Mouse (Mus musculus) monocyte, adult 5-6 weeks (primary cell): Measurements from ENCODE around the gene Slc6a4. TPM values are rescaled to one million over a fixed set of nuclear protein-coding genes. Genes with fewer than 3 reads are reported as not detected.

Experiments used
- ATAC-seq: fragments of 153-309, 156-312 bp; replicated peaks from 2 replicates; pipeline ENCODE4 v1.8.0; 2017; ENCODE audit warnings: mild to moderate bottlenecking; ENCODE audit not compliant: low TSS enrichment, insufficient number of reproducible peaks, severe bottlenecking, poor library complexity, low FRiP score
- total RNA-seq: library from RNA; stranded (forward); fragments of 200-1000, 200-491, 200-594 nt; gene quantifications from 3 replicates; pipeline ENCODE4 v1.2.3, GENCODE M21; 2017

Gene Slc6a4
- total RNA-seq = 5.0 to 11.6 TPM (median 11.4 TPM) in 3 replicates

DNA sequence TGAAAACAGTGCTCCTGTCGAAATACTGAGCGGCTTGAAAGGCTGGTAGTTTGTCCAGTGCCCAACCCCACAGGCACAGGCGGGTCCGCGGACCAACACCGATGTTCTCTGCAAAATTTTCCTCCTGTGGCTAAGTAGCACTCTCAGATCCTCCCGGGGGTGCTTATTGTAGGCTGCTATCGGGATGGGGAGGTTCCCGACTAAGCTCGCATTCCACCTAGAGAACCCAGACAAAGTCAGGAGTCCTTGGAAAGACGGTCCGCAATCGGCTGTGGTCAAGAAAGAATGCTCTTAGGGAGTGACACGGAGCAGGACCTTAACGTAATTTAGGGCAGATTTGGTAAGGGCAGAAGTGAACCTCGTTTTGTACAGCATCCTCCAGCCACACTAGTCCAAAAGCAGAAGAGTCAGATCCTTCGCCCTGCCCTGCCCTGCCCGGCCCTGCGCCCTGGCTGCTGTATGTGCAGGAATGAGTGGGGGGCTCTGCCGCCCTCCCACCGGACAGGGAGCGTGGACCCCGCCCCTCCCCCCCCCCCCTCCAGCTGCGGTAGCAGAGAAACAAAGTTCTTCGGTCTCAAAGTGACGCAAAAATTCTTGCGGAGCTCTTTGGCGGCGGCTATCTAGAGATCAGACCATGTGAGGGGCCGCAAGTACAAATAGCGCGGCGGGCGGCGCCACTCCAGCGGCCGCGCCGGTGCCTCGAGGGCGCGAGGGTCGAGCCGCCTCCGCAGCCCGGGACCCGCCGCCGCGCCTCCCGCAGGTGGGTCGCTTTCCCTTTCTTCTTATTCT, at the start of gene Slc6a4:
Slc6a4 (plus strand) TSS at position 688 of the 789 bp plus-strand sequence.
- peak; percentile 47; the same call in 1 of the 2 replicates for ATAC-seq

DNA sequence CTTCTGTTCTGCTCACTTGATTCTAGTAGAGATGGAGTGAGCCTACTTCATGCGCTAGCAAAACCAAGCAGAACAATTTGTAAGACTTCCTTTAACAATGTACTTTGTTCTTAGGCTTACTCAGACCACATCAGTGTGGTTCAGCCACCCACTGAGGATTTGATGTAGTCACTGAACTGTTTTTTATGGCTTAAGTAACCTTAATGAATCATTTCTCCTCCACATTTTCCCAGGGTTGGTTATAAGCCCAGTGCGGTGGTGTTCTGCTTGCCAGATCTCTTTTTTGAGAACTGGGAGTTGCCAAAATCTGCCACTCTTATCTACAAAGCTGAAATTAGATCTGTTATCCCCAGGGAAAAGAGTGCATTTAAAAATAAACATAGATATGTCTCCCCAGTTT, 44.9 kb upstream of the Slc6a4 start:
- ATAC-seq = no peak

DNA sequence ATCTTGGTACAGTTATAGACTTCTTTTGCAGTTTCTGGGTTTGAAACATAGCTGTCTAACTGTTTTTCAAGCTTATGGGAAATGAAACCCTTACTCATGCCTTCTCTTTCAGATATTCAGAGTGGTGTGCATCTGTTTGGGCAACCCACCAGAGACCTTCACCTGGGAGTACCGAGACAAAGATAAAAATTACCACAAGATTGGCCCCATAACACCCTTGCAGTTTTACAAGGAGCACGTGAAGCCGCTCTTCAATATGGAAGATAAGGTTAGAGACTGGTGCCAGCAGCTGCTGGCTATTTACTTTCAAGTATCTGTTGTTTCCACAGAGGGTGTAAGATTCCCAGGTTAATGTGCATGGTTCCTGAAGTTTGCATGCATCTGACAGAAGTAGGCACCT, 32.7 kb upstream of the Slc6a4 start:
- ATAC-seq = no peak

DNA sequence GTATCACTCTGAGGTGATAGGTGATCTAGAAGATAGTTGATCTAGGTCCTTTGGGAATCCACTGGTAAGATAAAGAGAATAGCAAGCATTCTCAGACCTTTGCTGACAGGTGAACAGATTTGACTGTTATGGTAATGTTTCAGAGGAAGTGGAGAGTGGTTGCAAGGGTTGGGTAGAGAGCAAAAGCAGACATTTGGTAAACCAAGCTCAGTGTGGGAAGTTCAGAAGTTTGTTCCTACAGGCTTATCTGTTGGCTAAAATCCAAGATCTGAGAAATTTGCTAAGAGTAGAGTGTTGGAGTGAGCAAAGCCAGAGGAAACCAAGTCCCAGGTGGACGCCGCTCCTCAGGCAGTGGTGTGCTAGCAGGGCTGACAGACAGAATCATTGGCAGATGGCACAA, 28.1 kb upstream of the Slc6a4 start:
- ATAC-seq = no peak

DNA sequence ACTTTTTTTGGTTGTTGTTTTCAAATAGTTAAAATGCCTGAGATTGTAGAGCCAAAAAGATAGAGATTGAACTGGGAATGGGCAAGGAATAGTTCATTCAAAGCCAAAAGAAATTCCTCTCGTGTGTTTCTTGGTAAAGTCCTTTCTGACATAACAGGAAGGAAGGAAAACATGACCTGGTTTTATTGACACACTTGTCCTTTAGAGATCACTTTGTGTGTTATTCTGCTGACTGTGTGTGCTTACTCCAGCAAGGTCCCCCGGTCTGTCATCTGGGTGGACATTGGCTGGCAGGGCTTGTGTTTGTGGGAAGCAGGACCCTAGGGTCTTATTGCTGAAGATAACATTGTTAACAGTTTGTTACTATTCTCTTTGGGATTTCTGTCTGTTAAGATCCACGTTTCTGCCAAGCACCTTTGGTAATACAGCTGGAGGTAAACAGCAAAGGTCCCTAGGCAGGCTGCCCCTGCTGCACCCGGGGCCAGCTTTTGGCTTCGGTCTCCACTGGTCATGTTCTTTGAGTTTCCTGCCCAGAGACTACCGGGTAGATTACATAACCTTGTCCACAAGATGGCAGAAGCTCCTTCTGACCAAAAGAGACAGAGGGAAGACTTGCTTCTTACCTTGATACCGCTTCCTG, 23.6 kb upstream of the Slc6a4 start:
- ATAC-seq = no peak

DNA sequence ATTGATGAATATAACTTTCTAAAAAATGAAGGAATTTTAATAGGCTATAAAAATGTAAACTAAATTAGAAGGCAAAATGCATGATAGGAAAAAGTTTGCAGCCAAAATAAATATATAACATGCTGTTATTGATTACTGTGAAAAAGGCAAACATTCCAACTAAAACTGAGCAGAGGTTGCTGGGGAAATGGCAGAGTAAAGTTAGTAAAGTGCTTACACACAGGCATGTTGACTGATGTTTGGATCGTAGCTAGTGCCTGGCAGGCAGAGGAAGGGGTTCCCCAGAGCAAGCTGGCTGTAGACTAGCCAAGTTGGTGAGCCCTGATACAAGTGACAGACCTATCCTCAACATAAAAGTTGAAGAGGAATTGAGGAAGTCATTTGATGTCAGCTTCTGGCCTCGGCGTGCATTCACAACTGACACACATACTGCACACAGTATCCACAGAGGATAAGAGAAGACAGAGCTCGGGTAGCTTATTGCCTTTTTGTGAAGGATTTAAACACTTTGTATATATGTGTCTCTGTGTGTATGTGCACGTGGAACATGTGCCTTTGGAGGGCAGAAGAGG, 16.7 kb upstream of the Slc6a4 start:
- ATAC-seq = no peak

DNA sequence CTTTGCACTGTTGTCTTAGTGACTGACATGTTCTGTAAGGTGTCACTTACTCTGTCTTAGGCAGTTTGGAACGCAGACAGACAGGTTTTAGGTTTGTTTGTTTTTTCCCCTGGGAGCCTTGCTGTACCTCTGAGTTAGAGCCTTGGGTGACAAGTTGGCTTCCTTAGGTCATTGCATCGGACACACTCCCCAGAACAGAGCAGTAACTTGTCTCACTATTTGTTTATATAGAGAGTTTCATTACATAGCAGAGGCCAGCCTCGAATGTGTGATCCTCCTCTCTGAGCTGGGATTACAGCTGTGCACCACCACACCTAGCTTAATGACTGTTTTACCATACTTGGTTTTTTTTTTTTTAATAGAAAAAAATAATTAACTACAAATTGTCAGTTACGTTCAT, 16.0 kb upstream of the Slc6a4 start:
- no peak for ATAC-seq

DNA sequence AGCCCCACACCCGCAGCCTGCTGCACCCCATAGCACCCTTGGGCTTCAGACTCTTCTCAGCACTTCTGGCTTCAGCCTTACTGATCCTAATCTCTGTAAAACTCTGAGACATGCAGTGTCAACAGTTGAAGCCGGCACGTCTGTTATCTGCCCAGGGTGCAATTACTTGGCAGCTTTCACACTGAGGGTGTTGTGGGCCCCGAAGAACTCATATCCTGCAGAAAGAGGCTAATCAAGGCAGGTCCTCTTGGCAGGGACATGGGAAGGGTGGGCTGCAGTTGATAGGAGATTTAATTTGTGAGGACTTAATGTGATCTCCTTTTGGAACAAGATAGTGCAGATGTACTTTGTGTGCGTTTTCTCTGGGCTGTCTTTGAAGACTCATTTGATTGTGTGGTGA, 14.8 kb upstream of the Slc6a4 start:
- no peak for ATAC-seq

DNA sequence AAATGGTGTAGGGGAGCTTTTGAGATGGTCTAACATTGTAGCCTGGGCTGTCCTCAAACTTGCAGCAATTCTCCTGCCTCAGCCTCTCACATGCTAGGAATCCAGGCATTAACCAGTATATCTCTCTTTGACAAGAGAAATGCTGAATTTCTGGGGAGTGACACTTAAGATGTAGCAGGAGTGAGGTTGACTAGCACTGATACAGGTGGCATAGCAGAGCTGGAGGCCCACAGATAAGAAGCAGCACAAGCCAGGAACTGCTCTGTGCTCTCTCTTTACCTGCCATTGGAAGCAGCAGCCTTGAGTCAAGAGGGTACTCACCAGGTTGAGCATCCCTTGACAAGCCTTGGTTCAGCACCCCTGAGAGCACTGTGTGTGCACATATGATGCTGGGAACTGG, 14.2 kb upstream of the Slc6a4 start:
- no peak for ATAC-seq

DNA sequence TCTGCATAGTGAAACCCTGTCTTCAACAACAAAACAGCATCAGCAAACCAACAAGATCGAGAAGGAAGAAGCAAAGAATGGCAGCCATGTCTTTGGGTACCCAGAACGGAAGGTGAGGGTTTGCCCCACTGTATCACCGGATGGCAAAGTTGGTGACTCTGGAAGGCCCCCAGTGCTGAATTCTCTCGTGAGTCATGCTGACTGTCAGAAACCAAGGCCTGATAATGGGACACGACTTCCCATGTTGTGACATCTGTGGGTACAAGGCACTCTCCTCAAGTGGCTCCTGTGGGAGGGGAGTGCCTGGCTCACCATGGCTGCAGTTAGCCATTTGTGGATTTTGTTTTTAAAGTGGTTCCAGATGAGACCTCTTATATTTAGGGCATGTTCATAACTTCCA, 7.6 kb upstream of the Slc6a4 start:
- ATAC-seq = peak; percentile 36; the same call in 1 of the 2 replicates

DNA sequence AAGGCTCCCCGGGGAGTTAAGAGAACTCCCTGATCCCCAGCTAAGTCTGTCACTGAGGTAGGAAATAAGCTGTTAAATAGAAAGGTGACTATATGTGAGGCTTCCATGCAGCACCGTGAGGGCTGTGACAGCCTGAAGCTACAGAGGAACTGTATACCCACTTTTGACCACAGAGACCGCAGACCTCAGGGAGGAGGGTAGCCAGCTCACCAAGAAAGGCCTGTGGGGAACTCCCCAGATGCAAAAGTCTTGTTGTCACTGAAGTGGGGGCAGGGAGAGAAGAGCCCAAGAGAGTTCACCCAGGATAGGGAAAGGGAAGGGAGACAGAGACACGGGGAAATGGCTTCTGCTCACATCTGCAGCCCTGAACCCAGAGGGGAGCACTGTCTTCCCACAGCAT, 5.5 kb upstream of the Slc6a4 start:
- ATAC-seq = peak; percentile 79

DNA sequence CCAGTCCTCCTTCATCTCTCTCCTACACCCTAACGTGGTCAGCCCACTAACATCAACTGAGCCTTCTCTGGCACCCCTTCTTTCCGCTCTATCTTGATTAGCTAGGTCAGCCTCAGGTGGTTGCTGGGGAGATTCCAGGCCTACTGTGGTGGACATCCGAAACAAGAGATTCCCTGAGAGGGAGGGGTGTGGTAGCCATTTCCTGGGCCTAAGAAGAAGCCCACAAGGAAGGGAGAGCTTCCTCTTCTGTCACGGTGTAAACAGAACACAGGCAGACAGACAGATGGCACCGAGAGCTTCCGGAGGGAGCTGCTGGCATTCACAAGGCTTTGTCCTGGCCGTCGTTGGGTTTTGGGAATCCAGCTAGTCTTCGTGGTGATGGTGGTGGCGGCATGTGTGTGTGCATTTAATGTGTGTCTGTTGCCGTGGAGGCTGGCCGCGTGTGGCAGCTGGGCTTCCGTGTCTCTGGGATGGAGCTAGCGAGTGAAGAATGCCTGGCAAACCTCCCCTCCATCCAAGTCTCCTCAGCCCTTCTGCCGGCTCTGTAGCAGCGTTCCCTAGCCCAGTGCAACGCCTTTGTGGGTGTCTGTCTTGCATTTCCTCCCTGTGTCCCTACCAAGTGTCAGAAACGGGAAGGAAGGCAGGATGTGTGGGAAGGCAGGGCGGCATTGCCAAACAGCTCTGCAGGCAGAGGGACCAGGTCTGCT, 2.3 kb upstream of the Slc6a4 start:
- no peak for ATAC-seq

DNA sequence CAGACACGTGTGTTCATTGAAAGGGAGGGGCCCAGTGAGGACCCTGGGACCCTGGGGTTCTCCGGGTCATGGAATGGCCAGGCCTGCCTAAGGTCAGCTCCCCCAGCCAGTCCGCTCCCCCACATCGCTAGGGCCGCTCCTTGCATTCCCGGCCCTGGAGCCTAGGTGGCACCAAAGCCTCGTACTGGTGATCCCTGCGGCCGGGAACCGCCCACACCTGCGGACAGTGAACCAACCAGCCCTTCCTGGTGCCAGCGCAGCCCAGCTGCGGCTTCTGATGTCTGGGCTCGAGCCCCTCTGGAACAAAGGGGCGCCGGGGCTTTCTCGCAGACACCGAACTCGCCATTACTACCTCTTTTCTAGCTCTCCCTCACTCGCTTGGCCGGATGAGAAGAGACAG, 1.1 kb upstream of the Slc6a4 start:
- ATAC-seq = peak; percentile 62

DNA sequence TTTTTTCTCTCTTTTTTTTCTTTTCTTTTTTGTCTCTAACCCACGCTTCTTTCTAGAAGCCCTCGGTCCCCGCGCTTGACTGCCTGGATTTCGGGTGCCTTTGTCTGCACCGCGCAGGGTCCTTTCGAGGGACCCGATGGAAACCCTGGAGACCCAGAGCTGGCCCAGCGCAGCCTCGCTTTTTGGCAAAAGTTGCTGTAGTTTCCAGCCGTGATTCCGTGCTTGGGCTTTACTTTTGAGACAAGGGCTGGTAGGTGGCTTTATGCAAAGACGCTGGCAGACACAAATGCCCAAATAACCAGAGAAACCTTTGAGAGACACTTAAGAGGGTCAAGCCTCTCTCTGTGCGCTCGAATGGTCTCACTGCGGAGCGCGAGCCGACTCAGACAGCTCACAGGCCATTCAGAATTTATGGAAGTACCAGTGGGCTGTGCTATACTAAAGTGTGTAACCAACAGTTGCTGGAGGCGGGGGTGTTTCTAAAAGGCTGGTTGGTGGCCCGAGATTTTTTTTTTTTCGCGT, 363 bp downstream of the Slc6a4 start:
- ATAC-seq = no peak

DNA sequence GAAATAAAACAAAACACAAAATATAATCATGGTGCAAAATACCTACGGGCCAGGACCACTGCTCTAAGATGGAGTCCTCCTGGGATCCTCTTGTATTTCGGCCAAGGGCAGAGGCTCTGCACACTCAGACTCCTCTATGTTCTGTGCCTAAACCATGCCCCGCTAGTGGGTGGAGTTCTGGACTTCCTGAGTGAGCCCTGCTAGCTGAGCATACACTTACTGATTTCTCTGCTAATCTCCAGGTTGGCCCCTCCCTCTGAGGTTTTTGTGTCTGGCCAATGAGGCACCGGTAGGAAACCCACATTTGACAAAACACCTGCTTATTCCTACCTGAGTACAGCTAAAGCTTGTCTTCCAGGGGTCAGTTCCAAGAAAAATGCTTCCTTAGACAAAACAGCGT, 2.3 kb downstream of the Slc6a4 start:
- no peak for ATAC-seq

DNA sequence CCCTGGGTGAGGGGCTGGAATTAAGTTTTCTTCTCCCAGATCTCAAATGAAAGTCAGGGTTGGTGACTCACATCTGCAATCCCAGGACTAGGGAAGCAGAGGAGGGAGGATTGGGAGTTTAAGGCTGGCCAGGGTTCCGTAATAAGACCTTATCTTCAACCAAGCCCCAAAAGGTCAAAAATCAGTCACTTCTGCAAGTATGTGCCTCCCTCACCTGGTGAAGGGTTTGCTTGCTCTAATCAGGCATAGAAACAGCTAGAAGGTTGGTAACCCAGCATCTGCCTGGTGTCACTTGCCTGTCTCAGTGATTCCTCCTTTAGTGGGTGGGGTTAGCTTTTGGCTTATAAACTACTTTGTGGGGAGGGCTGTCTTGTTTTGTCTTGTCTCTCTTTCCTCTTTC, 4.0 kb downstream of the Slc6a4 start:
- ATAC-seq = no peak

DNA sequence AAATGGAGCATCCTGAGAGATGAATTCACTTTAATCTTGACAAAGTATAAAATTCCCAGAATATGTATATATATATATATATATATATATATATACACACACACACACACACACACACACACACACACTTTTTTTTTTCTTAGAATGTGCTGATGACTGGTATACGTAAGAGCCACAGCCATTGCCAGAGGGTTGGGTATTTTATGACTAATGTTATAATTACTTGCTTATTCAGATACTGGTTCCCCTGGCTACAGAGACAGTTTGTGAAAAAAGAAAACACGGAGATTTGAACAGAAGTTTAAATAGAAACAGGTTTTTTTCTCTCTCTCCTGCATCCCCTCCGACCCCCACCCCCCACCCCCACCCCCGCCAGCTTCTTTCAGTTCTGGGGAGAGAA, 7.5 kb downstream of the Slc6a4 start:
- no peak for ATAC-seq

DNA sequence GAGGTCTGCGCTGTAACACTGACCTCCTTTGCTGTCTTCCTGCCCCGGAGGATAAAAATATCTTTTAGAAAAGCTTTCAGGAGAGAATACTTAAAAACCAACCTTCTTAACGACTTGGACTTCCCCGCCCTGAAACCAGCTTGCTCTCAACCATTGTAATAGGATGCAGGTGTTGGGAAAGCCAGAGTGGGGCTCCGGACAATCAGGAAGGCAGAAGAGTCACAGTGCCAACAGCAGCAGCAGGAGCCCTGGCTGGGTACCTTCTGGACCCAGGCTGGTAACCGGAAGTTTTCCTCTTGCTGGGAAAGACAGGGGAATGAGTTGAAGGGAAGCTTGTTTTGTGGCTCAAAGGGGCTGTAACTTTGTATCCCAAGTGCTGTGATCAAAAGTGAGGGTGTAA, 8.2 kb downstream of the Slc6a4 start:
- ATAC-seq = no peak
